Mouse (Mus musculus) neutrophil, adult 65 days (primary cell): ENCODE data around the gene S100a16. TPM values are rescaled to one million over a fixed set of nuclear protein-coding genes. Genes with fewer than 3 reads are reported as not detected.

Experiments used
- total RNA-seq: library from RNA; stranded (reverse); gene quantifications from 2 replicates; pipeline ENCODE4 v1.2.4, GENCODE M21; 2023

Gene S100a16
- not detected in 2 replicates for total RNA-seq

DNA sequence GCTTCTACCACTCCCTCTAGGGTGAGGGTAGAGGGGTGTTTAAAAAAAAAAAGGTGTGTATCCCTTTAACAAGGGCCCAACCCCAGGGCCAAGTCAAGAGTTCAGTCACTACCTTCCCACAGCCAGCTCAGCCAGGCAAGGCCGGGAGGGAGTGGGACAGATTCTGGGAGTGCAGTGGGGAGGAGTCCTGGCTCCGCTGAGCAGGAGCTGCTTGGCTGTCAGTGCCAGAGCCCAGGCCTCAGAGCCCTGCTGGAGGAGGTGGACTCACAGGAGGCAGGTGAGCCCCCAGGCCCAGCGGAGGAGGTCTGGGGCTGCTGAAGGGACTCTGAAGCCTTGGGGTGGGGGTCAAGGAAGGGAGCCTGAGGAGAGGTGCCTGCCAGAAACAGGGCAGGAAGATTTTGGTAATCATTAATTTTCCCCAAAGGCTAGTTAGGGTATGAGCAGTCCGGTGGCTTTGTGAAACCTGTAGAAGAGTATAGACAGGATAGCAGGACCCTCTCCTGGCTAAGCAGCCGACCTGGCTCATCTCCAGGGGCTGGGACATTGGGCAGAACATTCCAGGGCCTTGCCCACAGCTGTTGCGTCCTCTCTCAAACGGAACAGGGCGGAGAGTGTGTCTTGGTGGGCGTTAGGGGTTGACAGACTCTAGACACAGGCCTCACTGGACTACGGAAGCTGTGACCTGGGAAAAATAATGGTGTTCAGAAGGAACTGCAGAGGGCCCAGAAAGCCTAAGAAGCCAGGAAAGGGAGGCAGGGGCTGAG, at the start of gene S100a16:
TSS of gene S100a16 (plus strand) at position 114 of the 764 bp plus-strand sequence.

DNA sequence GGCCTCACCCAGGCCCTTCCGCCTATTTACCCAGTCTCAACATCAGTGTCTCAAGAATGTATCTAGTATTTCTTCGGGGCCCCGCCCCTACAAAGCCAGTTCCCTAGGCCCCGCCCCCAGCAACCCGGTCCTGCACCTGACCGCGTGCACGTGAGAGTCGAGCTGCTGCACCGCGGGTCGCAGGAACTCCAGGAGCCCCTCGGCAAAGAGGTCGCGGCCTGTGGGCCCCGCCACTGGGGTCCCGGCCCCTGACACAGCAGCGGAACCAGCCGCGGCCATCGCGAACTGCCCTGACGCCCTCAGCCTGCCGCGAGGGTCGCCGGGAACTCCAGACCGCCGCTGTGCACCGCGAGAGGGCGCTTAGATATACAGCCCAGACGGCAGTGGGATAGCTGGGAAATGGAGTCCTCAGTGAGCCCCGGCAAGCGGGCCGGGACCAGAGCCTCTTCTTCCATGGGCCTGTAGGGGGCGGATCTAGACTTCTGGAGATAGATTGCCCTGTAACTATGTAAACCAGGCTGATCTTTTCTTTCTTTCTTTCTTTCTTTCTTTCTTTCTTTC, 46.3 kb upstream of the S100a16 start, which contains the start of gene Snapin:
TSS of gene Snapin (minus strand) at position 338 of the 561 bp plus-strand sequence.

DNA sequence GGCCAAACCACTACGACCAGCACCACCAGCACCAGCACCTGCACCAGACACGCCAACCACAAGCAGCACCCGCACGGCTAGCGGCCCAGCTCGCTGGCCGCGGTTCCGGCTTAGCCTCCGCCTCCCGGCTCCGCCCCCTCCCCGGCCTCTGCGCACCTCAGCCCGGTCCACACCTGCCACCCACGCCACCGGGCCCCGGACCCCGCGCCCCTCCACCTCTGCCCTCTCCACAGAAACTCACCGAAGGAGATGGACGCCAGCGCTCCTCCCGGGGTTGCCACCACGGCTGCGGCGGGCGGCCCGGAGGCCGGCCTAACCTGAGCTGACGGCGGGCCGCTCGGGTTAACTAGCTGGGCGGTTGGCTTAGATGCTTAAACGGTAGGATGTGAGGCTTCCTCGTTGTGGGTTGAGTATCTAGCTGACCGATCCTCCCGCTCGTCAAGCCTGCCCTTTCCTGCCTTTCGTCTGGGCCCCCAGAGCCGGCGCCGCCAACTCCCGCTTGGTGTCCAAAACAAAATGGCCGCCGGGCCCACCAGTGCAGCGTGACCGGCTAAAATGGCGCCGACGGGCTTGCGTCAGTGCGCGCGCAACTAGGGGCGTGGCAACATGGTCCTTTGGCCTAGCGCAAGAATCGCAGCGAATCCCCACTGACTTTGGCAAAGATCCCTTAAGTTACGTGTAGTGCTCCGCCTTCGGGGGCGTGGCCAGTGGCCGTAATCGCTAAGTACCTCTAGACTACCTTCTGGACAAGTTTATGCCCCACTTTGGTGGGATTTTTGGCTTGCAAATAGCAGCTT, 27.9 kb upstream of the S100a16 start, which contains the start of gene Chtop:
TSS of gene Chtop (minus strand) at position 549 of the 797 bp plus-strand sequence.

DNA sequence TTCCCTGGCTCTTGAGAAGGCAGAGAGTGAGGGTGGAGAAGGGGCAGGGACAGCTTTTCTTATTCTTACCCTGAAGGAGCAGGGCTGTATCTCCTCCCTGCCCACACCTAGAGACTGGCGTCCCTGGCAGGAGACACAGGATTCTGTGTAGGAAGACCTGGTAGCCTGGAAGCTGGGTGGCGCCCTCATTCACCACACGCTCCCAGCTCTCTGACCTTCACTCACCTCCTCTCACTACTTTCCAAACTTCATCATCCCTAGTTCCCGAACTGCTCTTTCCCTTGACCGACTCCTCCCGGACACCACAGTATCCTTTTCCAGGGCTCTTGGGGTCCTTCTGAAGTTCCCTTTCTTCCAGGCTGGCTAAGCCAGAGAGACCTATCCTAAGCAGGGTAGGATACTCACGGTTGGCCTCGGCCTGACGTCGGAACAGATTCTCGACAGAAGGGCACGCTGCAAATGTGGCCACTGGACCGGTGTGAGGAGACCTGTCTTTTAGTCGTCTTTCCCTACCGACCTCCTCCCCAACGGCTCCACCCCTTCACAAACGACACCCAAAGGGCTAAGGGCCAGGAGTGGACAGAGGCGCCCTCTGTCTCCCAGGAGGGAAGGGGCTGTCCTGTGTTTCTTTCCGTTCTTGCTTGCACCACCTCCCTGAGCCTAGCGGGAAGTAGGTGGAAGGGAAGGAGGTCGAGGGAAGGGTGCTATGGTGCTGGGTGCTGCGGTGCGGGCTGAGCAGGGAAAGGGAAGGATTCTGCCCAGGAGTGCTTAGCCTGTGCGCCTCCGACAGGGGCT, 23.1 kb upstream of the S100a16 start, which contains the start of the genes S100a1 and S100a13:
TSS of gene S100a1 (minus strand) at position 597 of the 795 bp plus-strand sequence.
TSS of gene S100a13 (plus strand) at position 640 of the 795 bp plus-strand sequence.

DNA sequence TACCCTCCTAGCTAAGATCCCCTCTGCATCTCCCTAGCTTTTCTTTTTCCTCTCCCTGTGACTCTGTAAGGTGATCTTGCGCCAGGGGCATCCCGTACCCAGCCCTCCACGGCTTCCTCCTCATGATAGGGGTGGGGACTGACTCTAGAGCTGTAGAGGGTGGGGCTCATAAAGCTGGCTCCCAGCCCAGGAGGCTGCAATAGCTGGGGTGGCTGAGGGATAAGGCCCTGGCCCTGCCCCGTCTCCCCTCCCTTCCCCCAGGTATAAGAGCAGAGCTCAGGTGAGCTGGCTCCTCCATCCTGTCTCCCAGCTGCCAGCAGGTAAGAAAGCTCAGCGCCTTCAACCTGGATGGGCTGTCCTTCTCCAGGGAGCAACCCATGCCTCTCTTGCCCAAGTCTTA, 10.5 kb upstream of the S100a16 start, which contains the start of gene S100a14:
TSS of gene S100a14 (plus strand) at position 277 of the 400 bp plus-strand sequence.

DNA sequence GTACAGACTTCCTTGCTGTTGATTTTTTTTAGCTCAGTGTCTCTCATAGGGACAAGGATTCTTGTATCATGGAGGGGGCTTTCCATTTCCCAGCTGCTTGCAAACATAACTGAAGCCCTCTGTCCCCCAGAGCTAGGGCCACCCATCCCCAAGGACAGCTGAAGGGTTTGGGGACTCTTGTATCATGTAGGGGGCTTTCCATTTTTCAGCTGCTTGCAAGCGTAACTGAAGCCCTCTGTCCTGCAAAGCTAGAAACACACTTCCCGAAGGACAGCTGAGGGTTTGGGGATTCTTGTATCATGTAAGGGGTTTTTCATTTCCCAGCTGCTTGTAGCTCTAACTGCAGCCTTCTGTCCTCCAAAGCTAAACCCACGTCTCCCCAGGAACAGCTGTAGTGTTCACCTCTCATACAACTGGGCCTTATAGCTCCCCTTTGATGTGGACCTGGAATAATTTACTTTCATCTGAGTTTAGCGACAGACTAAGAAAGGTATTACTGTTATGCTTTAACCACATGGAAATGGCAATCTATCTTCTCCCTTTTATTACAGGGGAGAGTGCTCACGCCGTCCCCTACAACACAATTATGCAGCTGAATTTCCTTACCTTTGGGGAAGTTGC, 23.1 kb downstream of the S100a16 start, which contains the start of gene S100a3:
TSS of gene S100a3 (plus strand) at position 571 of the 621 bp plus-strand sequence.

DNA sequence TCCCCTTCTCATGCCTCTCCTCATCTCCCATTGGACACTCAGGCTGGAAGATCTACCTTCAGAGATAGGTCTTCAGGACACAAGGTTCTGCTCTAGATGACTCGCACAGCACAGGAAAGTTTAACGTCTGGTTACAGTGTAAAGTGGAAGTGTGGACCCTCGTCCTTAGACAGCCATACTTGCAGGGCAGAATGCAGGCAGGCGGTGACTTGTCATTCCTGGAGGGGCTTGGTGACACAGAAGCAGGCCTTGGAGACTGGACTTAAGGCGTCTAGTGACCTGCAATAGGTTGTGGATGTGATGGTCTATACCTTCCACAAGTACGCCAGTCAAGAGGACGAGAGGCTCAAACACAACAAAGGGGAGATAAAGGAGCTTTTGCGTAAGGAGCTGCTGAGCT, 52.9 kb downstream of the S100a16 start, which contains the start of gene S100a2:
TSS of gene S100a2 (plus strand) at position 301 of the 400 bp plus-strand sequence.

Other genes with a start within 250 kb of the S100a16 start
- 67.4 and 68.3 TPM in 2 replicates for gene Gatad2b, start 244.1 kb upstream of the S100a16 start, total RNA-seq
- gene Slc27a3, start 147.3 kb upstream of the S100a16 start, total RNA-seq: 0.50 and 0.76 TPM in 2 replicates
- gene Ints3, start 103.6 kb upstream of the S100a16 start, total RNA-seq: 40.4 and 44.8 TPM in 2 replicates
- gene Npr1, start 71.4 kb upstream of the S100a16 start, total RNA-seq: 0.69 TPM in 1 of 2 replicates, not detected in the other
- 56.3 and 69.0 TPM in 2 replicates for gene Ilf2, start 61.1 kb upstream of the S100a16 start, total RNA-seq
- 31.8 and 36.7 TPM in 2 replicates for gene Snapin, start 46.2 kb upstream of the S100a16 start, total RNA-seq
- gene Chtop, start 27.8 kb upstream of the S100a16 start, total RNA-seq: 84.3 and 109 TPM in 2 replicates
- 15.8 and 19.3 TPM in 2 replicates for gene S100a1, start 22.9 kb upstream of the S100a16 start, total RNA-seq
- gene S100a13, start 22.8 kb upstream of the S100a16 start, total RNA-seq: 35.7 and 46.4 TPM in 2 replicates
- not detected in 2 replicates for gene S100a14, start 10.4 kb upstream of the S100a16 start, total RNA-seq
- gene S100a3, start 23.3 kb downstream of the S100a16 start, total RNA-seq: 7.2 and 9.0 TPM in 2 replicates
- gene S100a2, start 53.0 kb downstream of the S100a16 start, total RNA-seq: 4.0 TPM in 1 of 2 replicates, not detected in the other
- gene Gm42674, start 64.7 kb downstream of the S100a16 start, total RNA-seq: not detected in 2 replicates
- 255 and 265 TPM in 2 replicates for gene S100a4, start 66.5 kb downstream of the S100a16 start, total RNA-seq
- gene S100a5, start 71.3 kb downstream of the S100a16 start, total RNA-seq: 1.8 TPM in 1 of 2 replicates, not detected in the other
- 1,586 and 1,659 TPM in 2 replicates for gene S100a6, start 75.6 kb downstream of the S100a16 start, total RNA-seq
- 1.6 and 1.7 TPM in 2 replicates for gene S100a7a, start 116.8 kb downstream of the S100a16 start, total RNA-seq
- 28,077 and 51,899 TPM in 2 replicates for gene S100a8, start 131.7 kb downstream of the S100a16 start, total RNA-seq
- 41,670 and 63,036 TPM in 2 replicates for gene S100a9, start 158.5 kb downstream of the S100a16 start, total RNA-seq
- 1.2 and 1.7 TPM in 2 replicates for gene Pglyrp4, start 189.7 kb downstream of the S100a16 start, total RNA-seq
- not detected in 2 replicates for gene Gm5849, start 240.6 kb downstream of the S100a16 start, total RNA-seq